Mouse (Mus musculus) mature B cell (primary cell): ENCODE results near the gene Ropn1l.

Experiments used
- in situ Hi-C: fragments of 300-500 bp; cut with MboI; formaldehyde crosslinking; loops from 2 replicates; pipeline ENCODE4 v1.14.3; 2019

Gene Ropn1l

DNA sequence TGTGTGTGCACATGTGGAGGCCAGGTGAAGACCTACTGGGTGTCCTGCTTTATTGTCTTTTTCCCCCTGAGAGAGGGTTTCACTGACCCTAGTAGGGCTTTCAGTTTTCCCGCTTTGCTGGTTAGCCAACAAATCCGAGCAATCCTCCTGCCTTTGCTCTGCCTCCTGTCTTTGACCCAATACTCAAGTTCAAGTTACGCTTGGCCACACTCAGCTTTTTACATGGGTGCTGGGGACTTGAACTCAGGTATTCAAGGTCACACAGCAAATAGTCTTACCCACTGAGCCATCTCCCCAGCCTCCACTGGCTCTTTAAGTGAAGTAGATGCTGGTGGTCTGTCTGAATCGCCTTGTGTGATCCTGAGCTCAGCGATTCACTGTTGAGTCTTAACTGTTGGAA is 46.7 kb downstream of the Ropn1l start:
- in situ Hi-C loops: no loop called here

DNA sequence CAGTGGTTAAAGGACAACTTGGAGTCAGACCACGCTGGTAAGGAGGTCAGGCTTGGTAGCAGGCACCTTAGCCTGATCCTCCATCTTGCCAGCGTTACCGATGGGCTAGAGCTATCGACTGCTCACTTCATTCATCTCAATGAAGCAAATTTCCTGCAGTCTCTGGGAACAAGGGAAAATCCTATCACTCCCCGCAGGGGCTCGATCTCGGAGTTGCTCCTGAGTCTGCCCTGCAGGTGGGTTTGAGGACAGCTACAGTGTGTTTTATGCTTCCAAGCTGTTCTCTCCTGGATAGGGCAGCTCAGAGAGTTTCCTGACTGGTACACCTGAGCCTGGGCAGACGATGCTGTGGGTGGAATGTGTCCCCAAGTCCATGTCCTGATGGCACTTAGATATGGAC is 49.2 kb downstream of the Ropn1l start:
- in situ Hi-C loops: no loop called here

DNA sequence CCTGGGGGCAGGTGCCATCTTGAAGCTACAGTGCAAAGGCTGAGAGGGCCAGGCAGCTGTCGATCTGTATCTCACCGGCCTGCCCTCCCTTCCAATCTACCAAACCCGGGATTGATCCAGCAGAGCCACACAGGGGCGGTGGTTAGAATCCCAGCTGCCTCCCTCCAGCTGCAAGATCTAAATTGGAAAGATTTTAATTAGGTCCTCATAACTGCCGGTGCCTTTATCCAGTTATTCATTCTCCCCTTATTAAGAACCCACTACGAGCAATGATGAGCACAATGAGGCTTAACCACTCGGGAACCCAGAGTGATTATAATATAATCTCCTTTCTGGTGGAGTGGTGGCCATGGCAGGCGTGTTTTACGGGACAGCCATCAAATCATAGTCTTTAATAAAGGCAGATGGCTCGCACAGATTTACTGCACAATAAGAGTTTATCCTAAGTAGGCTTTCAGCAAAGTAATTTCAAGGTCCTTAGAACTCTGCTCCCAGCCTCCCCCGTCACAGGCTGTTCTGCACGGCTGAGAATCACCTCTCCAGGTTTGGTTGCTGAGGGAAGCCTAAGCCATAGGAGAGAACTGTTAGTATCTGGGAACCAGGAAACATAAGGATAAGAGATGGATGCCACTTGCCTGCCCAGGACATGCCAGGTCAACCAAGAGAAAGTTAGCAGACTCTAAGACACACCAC is 51.2 kb downstream of the Ropn1l start:
- in situ Hi-C loops: no loop called here

DNA sequence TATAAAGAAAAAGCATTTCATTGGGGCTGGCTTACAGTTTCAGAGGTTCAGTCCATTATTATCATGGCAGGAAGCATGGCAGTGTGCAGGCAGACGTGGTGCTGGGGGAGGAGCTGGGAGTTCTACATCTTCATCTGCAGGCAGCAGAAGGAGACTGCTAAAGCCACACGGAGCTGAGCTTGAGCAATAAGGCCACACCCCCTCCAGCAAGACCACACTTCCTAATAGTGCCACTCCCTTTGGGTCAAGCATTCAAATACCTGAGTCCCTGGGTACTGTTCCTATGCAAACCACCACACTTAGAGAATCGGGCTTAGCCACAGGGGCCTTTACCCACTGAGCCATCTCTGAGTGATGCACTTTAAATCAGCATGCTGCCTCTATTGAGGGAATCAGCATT is 52.6 kb downstream of the Ropn1l start:
- in situ Hi-C loops: no loop called here

DNA sequence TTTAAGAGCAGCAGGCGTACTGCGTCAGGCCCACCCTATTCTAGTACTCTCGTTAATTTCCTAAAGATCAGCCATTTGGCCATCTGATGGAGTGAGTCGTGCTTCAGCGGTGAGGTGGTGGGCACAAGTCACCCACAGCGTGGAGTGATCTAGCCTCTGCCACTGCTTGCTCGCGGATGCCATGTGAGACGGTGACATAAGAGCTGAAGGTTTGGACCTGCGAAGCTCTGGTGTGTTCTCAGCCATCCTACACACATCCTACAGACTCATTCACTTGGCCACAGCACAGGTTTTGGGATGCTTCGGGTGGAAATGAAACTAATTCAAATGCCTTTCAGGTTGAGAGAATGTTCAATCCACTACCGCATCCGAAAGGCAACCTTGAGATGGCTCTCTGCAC is 54.8 kb downstream of the Ropn1l start:
- in situ Hi-C loops: no loop called here

DNA sequence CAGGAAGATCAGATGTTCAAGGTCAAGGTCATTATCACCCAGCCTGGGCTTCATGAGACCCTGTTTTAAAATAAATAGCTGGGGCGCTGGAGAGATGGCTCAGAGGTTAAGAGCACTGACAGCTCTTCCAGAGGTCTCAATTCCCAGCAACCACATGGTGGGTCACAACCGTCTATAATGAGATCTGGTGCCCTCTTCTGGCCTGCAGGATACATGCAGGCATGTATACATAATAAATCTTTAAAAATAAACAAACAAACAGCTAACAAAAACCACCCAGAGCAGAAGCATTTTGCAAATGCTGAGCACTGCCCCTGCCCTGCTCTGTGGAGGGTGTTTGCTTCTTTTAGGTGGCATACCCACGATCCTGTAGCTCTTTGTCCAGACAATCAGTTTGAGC is 56.2 kb downstream of the Ropn1l start:
- in situ Hi-C loops: no loop called here

DNA sequence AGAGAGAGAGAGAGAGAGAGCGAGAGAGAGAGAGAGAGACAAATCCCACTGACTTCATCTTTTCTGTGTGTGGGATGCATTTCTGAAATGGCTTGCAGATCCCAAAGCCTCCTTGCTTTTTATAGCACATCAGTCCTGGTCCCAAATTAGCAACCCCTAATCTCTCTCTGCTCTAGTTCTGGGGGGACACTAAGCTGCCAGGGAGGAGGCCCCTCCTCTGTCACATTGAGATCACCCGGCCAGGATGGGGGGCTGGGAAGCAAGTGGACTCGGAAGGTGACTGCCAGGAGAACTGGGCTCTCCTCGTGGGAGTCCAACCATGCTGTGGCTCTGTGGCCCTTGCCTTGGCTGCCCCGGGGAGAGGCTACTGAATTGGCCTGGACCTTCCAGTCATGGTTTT is 56.8 kb downstream of the Ropn1l start:
- in situ Hi-C loops: no loop called here

DNA sequence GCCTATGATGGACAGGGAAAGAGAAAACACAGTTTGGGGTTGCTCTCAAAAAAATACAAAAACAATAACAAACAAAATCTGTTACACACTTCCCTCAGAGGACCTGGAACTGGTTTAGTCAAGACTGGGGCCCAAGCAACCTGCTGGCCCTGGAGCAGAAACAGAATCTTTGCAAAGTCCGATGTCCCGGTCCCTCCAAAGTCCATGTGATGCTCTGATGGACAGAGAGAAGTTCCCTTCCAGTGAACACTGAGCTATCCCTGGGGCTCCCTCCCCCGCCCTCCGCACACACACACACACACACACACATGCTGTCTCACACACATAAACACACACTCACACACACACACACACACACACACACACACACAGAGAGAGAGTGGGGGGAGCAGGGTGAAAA is 57.6 kb downstream of the Ropn1l start:
- in situ Hi-C loops: no loop called here

DNA sequence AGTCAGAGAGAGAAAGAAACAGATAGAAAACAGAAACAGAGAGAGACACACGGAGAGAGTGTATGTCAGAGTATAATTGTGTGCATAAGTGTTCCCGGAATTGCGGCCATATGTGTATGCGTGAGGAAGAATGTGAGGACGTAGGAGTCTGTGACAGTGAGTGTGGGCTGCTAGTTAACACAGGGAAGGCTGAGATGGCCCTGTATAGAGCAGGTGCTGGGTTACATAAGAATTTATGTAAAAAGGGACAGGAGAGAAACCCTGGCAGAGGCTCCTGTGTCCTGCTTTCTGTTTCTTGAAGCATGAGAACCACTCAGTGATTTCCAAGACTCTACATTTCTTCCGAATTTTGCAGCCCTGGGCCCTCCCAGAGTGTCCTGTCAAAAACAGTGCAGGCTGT is 60.1 kb downstream of the Ropn1l start:
- in situ Hi-C loops: no loop called here

DNA sequence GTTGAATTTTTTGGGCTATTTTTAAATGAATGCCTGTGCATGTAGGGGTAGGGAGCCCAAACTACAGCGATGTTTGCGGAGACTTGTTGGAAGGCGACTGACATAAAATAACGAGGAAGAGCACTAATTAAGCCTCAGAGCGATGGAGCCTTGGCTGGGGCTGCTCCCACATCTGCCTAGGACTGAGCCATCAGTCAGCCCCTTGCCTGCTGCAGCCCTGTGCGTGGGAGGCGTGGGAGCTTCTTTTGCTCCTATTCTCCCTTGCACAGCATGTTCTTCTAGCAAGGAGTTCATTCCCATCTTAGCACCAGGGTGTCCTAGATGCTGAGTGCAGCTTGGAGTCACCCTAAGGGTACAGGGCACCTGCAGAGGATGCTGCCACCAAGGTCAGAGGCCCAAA is 60.8 kb downstream of the Ropn1l start:
- in situ Hi-C loops: no loop called here

DNA sequence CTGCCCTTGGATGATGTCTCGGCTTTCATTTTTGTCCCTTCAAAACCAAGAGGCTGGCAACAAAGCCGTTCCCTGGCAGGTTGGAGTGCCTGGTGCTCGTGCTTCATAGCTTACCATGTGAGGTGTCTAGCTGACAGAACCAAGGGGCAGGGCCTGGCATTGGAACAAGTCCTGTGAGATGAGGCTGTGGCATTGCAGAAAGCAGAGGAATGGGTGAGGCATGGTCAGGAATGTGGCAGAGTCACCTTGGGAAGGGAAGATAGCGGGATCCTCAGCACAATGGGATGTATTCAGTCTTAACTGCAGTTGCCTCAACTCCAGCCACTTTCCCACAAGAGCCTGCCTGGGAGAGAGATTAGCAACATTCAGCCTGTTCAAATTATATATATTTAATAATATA is 61.4 kb downstream of the Ropn1l start:
- in situ Hi-C loops: no loop called here
